Mouse (Mus musculus) kidney, adult 2 months (tissue): ENCODE measurements around the gene Rnaseh1.

ENCODE experiments used
- CTCF ChIP-seq: fragments of 200-500 bp; conservative IDR thresholded peaks from 2 replicates; pipeline ENCODE4 v1.5.1; 2011; ENCODE audit warnings: low read depth, mild to moderate bottlenecking, control low read depth, low read length, moderate library complexity, mixed read lengths; ENCODE audit not compliant: insufficient read depth, insufficient read length
- POLR2A ChIP-seq: fragments of 200-500 bp; IDR thresholded peaks from one replicate; pipeline ENCODE4 v1.6.1; 2011; ENCODE audit warnings: low read depth, low read length, control low read depth

GRCm38 (mm10) chr12:28684674-28685073 is 35.3 kb downstream of the Rnaseh1 start:
- TF ChIP-seq CTCF (no peak), POLR2A (no peak)
